Mouse (Mus musculus): ENCODE measurements around the gene Mab21l3. TPM values are rescaled to one million over a fixed set of nuclear protein-coding genes. Genes with fewer than 3 reads are reported as not detected.
"Not testable (repeated sequence)": the region's sequence is repeated elsewhere in the genome, so short reads cannot be mapped to it uniquely, and the experiment has no call there.

Mab21l3 gene
- polyA plus RNA-seq, 1 experiment from 2014 or later, result 6.1 TPM

- Histone ChIP-seq H3K27me3 (replicated peaks; ENCODE audit: control insufficient read depth, insufficient read depth, low read length) (no peaks in the 10 kb centered on the region), H3K9me3 (ENCODE audit: control insufficient read depth, low read length) (no peaks in the 10 kb centered on the region), H3K36me3 (ENCODE audit: control insufficient read depth, insufficient read depth, low read length) (no peaks in the 10 kb centered on the region), H3K4me2 (ENCODE audit: low read depth, low read length) (no peak overlapping the region), H3K9ac (ENCODE audit: low read depth, low read length) (no peak overlapping the region), H3K4me3 (ENCODE audit: low read length) (no peak overlapping the region), H3K4me1 (ENCODE audit: control insufficient read depth, insufficient read depth, low read length) (peaks cover 40% of the 10 kb centered on the region), H3K27ac (ENCODE audit: low read length) (peak overlapping the region; percentile 83)
- WGBS, result 77% methylated on average over 10 of the region's 10 CpGs
- ATAC-seq, result no peak
Observed at GRCm38 (mm10) chr3:101829881-101830616, 18.7 kb downstream of the Mab21l3 start.

GRCm38 (mm10) chr3:101828595-101828994 lies 20.2 kb downstream of the Mab21l3 start:
- Histone ChIP-seq H3K9me3 (ENCODE audit: control insufficient read depth, low read length) (no peaks in the 10 kb centered on the region), H3K27me3 (replicated peaks; ENCODE audit: control insufficient read depth, insufficient read depth, low read length) (no peaks in the 10 kb centered on the region), H3K4me3 (ENCODE audit: low read length) (no peak overlapping the region), H3K4me2 (ENCODE audit: low read depth, low read length) (peak overlapping the region; percentile 17; the same call in 1 of the 2 replicates), H3K4me1 (ENCODE audit: control insufficient read depth, insufficient read depth, low read length) (peaks cover 54% of the 10 kb centered on the region), H3K36me3 (ENCODE audit: control insufficient read depth, insufficient read depth, low read length) (no peaks in the 10 kb centered on the region), H3K27ac (ENCODE audit: low read length) (peak overlapping the region; percentile 85), H3K9ac (ENCODE audit: low read depth, low read length) (peak overlapping the region; percentile 34; the same call in 1 of the 2 replicates)
- no peak for ATAC-seq
- WGBS, result 48% methylated on average over 3 of the region's 3 CpGs

- Histone ChIP-seq H3K4me3 (ENCODE audit: low read length) (no peak overlapping the region), H3K4me1 (ENCODE audit: control insufficient read depth, insufficient read depth, low read length) (peaks cover 53% of the 10 kb centered on the region), H3K36me3 (ENCODE audit: control insufficient read depth, insufficient read depth, low read length) (no peaks in the 10 kb centered on the region), H3K4me2 (ENCODE audit: low read depth, low read length) (peak overlapping the region; percentile 16; the same call in 1 of the 2 replicates), H3K27ac (ENCODE audit: low read length) (peak overlapping the region; percentile 85), H3K9ac (ENCODE audit: low read depth, low read length) (no peak overlapping the region), H3K9me3 (ENCODE audit: control insufficient read depth, low read length) (no peaks in the 10 kb centered on the region), H3K27me3 (replicated peaks; ENCODE audit: control insufficient read depth, insufficient read depth, low read length) (no peaks in the 10 kb centered on the region)
- 68% methylated on average over 6 of the region's 6 CpGs for WGBS
- ATAC-seq, result peak; percentile 63
Observed at GRCm38 (mm10) chr3:101827220-101827715, 21.5 kb downstream of the Mab21l3 start.

GRCm38 (mm10) chr3:101824338-101824737 lies 24.4 kb downstream of the Mab21l3 start:
- no peaks in the 10 kb centered on the region for H3K27me3 ChIP-seq (replicated peaks; ENCODE audit: control insufficient read depth, insufficient read depth, low read length)
- no peaks in the 10 kb centered on the region for H3K36me3 ChIP-seq (ENCODE audit: control insufficient read depth, insufficient read depth, low read length)
- H3K9me3 ChIP-seq (ENCODE audit: control insufficient read depth, low read length), result no peaks in the 10 kb centered on the region
- peak; percentile 45 for ATAC-seq
- H3K9ac ChIP-seq (ENCODE audit: low read depth, low read length), result no peak overlapping the region
- peak overlapping the region; percentile 55 for H3K27ac ChIP-seq (ENCODE audit: low read length)
- no peak overlapping the region for H3K4me3 ChIP-seq (ENCODE audit: low read length)
- peaks cover 37% of the 10 kb centered on the region for H3K4me1 ChIP-seq (ENCODE audit: control insufficient read depth, insufficient read depth, low read length)
- WGBS, result 61% methylated on average over 9 of the region's 9 CpGs
- no peak overlapping the region for H3K4me2 ChIP-seq (ENCODE audit: low read depth, low read length)

GRCm38 (mm10) chr3:101822052-101822451 lies 26.7 kb downstream of the Mab21l3 start:
- H3K36me3 ChIP-seq (ENCODE audit: control insufficient read depth, insufficient read depth, low read length), result 0 out of 2 replicates have a peak, but pooled peaks cover 6% of the 10 kb centered on the region
- H3K27me3 ChIP-seq (replicated peaks; ENCODE audit: control insufficient read depth, insufficient read depth, low read length), result no peaks in the 10 kb centered on the region
- no peaks in the 10 kb centered on the region for H3K9me3 ChIP-seq (ENCODE audit: control insufficient read depth, low read length)
- peaks cover 19% of the 10 kb centered on the region for H3K4me1 ChIP-seq (ENCODE audit: control insufficient read depth, insufficient read depth, low read length)
- no peak overlapping the region for H3K4me2 ChIP-seq (ENCODE audit: low read depth, low read length)
- H3K9ac ChIP-seq (ENCODE audit: low read depth, low read length), result no peak overlapping the region
- no peak overlapping the region for H3K4me3 ChIP-seq (ENCODE audit: low read length)
- no peak overlapping the region for H3K27ac ChIP-seq (ENCODE audit: low read length)
- ATAC-seq, result no peak
- WGBS, result 81% methylated on average over 5 of the region's 5 CpGs

GRCm38 (mm10) chr3:101820708-101821107 lies 28.1 kb downstream of the Mab21l3 start:
- not testable (repeated sequence) for H3K4me3 ChIP-seq (ENCODE audit: low read length); H3K36me3 ChIP-seq (ENCODE audit: control insufficient read depth, insufficient read depth, low read length); ATAC-seq; H3K27ac ChIP-seq (ENCODE audit: low read length); H3K9me3 ChIP-seq (ENCODE audit: control insufficient read depth, low read length); H3K27me3 ChIP-seq (replicated peaks; ENCODE audit: control insufficient read depth, insufficient read depth, low read length); H3K4me2 ChIP-seq (ENCODE audit: low read depth, low read length); H3K9ac ChIP-seq (ENCODE audit: low read depth, low read length)
- H3K4me1 ChIP-seq (ENCODE audit: control insufficient read depth, insufficient read depth, low read length), result peaks cover 14% of the 10 kb centered on the region
- WGBS, result 87% methylated on average over 3 of the region's 3 CpGs

GRCm38 (mm10) chr3:101816006-101816405 lies 32.8 kb downstream of the Mab21l3 start:
- H3K36me3 ChIP-seq (ENCODE audit: control insufficient read depth, insufficient read depth, low read length), result 0 out of 2 replicates have a peak, but pooled peaks cover 6% of the 10 kb centered on the region
- no peak overlapping the region for H3K4me2 ChIP-seq (ENCODE audit: low read depth, low read length)
- H3K27me3 ChIP-seq (replicated peaks; ENCODE audit: control insufficient read depth, insufficient read depth, low read length), result no peaks in the 10 kb centered on the region
- 84% methylated on average over 3 of the region's 3 CpGs for WGBS
- H3K4me3 ChIP-seq (ENCODE audit: low read length), result no peak overlapping the region
- no peaks in the 10 kb centered on the region for H3K9me3 ChIP-seq (ENCODE audit: control insufficient read depth, low read length)
- no peaks in the 10 kb centered on the region for H3K4me1 ChIP-seq (ENCODE audit: control insufficient read depth, insufficient read depth, low read length)
- no peak overlapping the region for H3K9ac ChIP-seq (ENCODE audit: low read depth, low read length)
- H3K27ac ChIP-seq (ENCODE audit: low read length), result no peak overlapping the region
- no peak for ATAC-seq

GRCm38 (mm10) chr3:101814790-101815189 lies 34.0 kb downstream of the Mab21l3 start:
- no peaks in the 10 kb centered on the region for H3K27me3 ChIP-seq (replicated peaks; ENCODE audit: control insufficient read depth, insufficient read depth, low read length)
- H3K36me3 ChIP-seq (ENCODE audit: control insufficient read depth, insufficient read depth, low read length), result 0 out of 2 replicates have a peak, but pooled peaks cover 6% of the 10 kb centered on the region
- H3K27ac ChIP-seq (ENCODE audit: low read length), result no peak overlapping the region
- no peak overlapping the region for H3K4me3 ChIP-seq (ENCODE audit: low read length)
- H3K9me3 ChIP-seq (ENCODE audit: control insufficient read depth, low read length), result no peaks in the 10 kb centered on the region
- H3K9ac ChIP-seq (ENCODE audit: low read depth, low read length), result no peak overlapping the region
- ATAC-seq, result no peak
- no peak overlapping the region for H3K4me2 ChIP-seq (ENCODE audit: low read depth, low read length)
- 84% methylated on average over 9 of the region's 9 CpGs for WGBS
- no peaks in the 10 kb centered on the region for H3K4me1 ChIP-seq (ENCODE audit: control insufficient read depth, insufficient read depth, low read length)

GRCm38 (mm10) chr3:101812341-101812962 lies 36.3 kb downstream of the Mab21l3 start:
- H3K4me3 ChIP-seq (ENCODE audit: low read length), result no peak overlapping the region
- H3K9me3 ChIP-seq (ENCODE audit: control insufficient read depth, low read length), result no peaks in the 10 kb centered on the region
- no peak overlapping the region for H3K4me2 ChIP-seq (ENCODE audit: low read depth, low read length)
- peak; percentile 85 for ATAC-seq
- no peaks in the 10 kb centered on the region for H3K27me3 ChIP-seq (replicated peaks; ENCODE audit: control insufficient read depth, insufficient read depth, low read length)
- no peaks in the 10 kb centered on the region for H3K4me1 ChIP-seq (ENCODE audit: control insufficient read depth, insufficient read depth, low read length)
- no peak overlapping the region for H3K27ac ChIP-seq (ENCODE audit: low read length)
- H3K36me3 ChIP-seq (ENCODE audit: control insufficient read depth, insufficient read depth, low read length), result no peaks in the 10 kb centered on the region
- no peak overlapping the region for H3K9ac ChIP-seq (ENCODE audit: low read depth, low read length)
- WGBS, result 58% methylated on average over 10 of the region's 10 CpGs

All from intestine, embryonic 16.5 days (tissue).